Mouse (Mus musculus): ENCODE measurements at regions not wholly inside any gene's neighbourhood (a gene's known extent, or its start where the extent isn't known, plus 50 kb on each side); places are given as distances from the start of the nearest gene placed in this dataset.

DNA sequence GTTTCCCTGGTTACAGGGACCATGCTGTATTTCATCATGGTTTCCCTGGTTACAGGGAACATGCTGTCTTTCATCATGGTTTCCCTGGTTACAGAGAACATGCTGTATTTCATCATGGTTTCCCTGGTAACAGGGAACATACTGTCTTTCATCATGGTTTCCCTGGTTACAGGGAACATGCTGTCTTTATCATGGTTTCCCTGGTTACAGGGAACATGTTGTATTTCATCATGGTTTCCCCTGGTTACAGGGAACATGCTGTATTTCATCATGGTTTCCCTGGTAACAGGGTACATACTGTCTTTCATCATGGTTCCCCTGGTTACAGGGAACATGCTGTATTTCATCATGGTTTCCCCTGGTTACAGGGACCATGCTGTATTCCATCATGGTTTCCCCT is 1579.5 kb downstream of the 4930444P10Rik start:
- DNase-seq (ENCODE audit: low read depth, low spot score) = no peak

GRCm38 (mm10) chr1:14512481-14513285 is 1580.4 kb downstream of the 4930444P10Rik start:
- DNase-seq (ENCODE audit: low read depth, low spot score) = no peak

DNA sequence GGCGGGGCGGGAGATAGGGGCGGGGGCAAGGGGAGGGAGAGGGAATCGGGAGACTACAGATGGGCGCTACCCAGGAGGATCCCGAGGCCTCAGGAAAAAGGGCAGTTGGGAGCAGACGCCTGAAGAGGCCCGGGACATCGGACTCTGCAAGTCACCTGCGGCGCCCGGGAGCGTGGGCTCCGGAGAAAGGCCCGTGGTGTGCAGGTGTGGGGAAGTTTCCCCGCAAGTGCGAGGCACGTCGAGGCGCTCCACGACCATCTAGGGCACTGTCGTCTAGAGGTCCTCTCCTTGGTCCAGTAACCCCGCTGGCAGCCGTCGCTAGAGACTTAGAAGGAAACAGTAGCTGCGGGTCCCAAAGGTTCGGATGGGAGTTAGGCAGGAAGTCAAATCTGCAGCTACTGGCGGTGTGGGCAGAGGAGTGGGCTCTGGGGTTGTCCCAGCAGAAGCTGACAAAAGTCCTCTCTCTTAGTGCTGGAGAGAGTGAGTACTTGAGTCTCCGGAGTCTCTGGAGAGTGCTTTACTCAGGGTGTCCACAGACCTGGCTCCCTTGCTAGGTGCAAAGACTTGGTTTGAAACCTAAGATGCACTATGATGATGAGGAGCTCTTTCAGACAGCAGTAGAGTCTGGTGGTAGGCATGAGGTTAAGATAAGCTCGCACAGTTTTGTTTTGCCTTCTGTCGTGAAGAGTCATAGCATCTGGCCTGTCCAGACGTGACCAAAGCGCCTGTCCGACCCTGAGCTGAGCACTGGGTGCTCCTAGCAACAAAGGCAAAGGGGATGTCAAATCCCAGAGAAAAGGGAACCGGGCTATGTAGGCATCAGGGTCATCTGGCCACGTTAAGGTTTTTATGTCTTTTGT is 1586.1 kb downstream of the 4930444P10Rik start:
- DNase-seq (ENCODE audit: low read depth, low spot score) = no peak

DNA sequence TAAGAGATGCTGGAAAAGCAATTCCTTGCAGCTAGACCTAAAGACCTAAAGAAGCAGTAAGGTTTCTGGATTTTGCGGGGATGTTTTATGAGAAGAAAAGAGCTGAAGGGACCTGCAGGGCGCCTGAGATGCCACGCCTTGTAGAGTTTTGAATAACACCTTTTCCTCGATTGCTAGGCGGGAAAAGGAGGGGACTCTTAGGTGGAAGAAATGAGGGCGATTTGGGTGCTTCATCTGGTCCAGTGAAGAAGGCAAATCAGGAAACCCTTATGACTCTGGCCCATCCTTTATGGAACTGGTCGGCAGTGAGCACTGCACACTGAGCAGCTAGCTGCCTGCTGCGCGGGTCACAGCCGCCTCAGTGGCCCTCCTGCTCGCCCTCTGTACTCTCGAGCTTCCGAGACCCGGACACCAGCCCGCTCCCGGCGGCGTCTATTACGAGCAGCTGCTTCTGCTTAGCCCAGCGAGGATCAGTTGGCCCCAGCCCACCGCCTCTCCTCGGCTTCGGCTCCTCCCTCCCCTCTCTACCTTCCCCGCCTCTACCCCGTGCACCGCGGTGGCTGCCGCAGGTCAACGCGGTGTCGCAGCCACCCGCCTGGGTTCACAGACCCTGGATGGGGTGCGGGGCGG is 1586.8 kb downstream of the 4930444P10Rik start:
- no peak for DNase-seq (ENCODE audit: low read depth, low spot score)

DNA sequence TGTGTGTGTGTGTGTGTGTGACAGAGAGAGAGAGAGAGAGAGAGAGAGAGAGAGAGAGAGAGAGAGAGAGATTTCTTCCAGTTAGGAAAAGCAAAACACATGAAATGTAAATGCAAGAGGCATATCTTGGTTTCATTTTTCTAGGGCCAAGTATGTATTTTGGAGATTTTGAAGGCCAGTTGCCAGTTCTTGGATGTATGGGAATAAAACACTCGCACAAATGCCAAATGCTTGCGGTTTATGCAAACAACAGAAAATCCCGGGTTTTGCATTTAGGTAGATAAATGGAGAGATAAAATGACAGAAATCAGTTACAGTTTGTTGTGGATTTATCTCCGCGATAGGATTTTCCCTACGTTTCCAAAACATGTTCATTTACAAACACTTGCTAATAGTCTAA is 1587.4 kb downstream of the 4930444P10Rik start:
- DNase-seq (ENCODE audit: low read depth, low spot score) = no peak

GRCm38 (mm10) chr1:14504767-14505343 is 1588.3 kb downstream of the 4930444P10Rik start:
- DNase-seq (ENCODE audit: low read depth, low spot score) = no peak

DNA sequence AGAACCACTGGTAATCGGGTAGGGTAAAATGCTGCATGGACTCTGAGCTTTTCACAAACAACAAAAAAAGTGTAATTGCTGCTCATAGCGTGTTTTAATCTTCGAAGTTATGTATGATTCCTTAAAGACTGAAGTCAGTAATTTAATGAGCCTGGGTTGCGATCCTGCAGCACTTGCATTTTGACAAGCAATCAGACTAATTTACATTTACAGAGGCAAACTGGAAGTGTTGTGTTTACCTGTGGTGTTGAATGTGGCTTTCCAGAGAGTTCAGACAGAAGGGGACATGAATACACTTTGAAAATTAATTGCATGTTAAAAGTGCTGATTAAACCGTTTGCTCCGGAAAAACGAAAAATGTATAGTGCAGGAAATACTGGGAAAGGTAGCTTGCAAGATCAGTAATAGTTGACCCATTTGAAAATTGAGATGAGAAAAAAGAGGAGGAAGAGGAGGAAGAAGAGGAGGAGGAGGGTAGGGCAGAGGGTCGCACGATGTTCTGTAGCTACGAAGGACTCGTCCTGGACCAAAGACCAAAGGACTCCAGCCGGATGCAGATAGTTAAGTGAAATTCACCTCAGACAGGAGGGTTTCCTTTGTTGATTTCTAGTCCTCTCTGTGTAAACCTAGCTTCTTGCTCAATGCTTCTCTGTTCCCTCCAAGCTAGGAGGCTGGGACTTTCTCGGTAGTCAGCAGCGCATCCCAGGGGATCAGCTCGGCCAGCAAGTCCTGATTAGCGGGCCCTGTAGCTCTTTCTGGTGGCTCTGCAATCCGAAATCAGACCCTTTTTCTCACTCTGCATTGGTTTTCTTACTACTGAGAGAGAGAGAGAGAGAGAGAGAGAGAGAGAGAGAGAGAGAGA is 1589.0 kb downstream of the 4930444P10Rik start:
- DNase-seq (ENCODE audit: low read depth, low spot score) = no peak

DNA sequence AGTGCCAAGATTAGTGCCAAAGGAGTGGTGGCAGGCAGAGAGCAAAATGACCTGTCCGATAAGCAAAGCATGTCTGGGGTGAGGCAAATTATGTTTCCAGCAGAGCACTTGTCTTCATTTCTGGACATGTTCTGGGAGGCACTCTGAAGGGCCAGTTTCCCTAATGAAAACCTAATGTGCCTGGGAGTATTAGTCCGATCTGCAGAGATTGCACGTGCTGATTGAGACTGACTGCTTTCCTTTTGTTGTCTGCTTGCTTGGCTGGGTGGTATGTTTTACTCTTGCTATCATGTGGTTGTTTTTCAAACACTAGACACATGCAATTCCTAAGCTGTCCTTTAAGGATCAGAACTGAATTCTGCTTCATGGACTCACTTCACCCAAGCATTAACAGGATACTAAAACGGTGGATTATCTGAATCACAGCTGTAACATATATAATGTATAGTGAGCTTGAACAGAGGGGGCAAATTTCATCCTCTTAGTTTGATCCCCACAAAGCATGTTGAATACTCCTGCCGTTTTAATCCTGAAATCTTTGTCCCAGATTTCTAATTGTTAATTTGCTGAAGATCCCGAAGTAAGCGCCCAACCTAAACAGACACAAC is 1589.8 kb downstream of the 4930444P10Rik start:
- no peak for DNase-seq (ENCODE audit: low read depth, low spot score)

DNA sequence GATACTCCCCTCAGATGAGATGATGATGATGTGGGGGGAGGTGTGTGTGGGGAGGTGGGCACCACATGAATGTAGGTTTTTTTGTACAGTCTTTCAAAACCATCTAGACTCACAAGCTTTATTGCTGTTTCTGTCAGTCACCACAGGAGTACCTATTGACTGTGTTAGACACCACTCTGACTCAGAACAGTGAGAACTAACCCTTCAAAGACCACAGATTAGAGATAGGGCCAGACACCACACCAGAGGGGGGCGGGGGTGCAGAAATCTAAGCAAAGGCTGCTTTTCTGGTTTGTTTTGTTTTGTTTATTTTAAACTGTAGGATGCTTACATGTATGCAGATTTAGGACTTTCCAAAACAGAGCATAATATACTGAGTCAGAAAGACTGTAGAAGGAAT is 1594.0 kb downstream of the 4930444P10Rik start:
- DNase-seq (ENCODE audit: low read depth, low spot score) = no peak

DNA sequence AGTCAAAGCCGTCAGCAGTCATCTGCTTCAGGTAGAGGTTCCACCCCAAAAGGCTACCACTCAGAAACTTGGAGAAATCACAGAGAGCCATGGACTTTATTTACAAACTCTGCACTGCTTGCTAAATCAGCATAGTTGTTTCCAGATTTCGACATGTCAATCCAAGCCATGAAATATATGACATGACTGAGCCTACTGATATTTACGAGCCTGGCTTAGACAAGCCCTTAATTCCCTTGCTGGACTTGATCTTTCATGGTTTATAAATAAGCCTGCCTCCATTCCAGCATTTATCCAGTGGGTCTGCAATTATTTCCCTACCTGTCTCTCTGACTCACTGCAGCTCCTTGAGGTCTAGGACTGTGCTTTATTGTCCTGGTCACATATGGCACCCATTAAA is 1603.1 kb downstream of the 4930444P10Rik start:
- DNase-seq (ENCODE audit: low read depth, low spot score) = no peak

- no peak for DNase-seq (ENCODE audit: low read depth, low spot score)
Measured at GRCm38 (mm10) chr1:14487708-14488127, 1605.4 kb downstream of the 4930444P10Rik start.

DNA sequence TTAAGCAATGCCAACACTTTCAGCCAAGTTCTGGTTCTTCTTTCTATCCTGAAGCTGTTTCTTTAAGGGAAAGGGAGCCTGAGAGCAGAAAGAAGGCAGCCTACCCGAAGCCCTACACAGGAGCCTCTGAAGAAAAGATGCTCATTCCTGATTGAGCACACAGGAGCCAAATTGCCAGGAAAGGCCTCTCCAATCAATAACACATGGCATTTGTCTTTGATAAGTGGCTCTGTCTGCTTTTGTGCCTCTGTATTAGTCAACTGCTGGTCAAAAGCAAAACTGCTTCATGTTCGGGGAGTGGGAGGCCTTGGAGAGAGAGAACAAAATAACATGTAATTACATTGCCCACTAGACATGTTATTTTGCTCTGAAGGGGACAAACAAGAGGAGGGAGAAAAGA is 1607.4 kb downstream of the 4930444P10Rik start:
- no peak for DNase-seq (ENCODE audit: low read depth, low spot score)

GRCm38 (mm10) chr1:14484121-14484916 is 1608.8 kb downstream of the 4930444P10Rik start:
- DNase-seq (ENCODE audit: low read depth, low spot score) = peak; percentile 37

GRCm38 (mm10) chr1:14472294-14472693 is 1620.8 kb downstream of the 4930444P10Rik start:
- no peak for DNase-seq (ENCODE audit: low read depth, low spot score)

DNA sequence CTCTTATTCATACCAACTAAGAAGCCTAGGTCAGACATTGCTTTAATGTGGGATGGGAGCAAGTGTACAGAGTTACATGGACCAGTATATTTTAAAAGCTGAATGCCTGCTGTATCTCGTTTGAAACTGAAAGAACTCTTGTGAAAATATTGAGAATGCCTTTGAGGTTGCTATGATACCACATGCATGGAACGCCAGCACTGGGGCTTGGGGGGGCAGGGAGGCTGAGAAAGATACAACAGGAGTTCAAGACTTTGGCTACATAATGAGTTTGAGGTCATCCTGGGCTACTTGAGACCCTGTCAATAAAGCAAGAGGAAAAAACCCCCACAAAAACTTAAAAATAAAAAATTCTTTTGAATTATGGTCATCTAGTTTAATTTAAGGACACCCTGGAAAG is 1621.6 kb downstream of the 4930444P10Rik start:
- no peak for DNase-seq (ENCODE audit: low read depth, low spot score)

DNA sequence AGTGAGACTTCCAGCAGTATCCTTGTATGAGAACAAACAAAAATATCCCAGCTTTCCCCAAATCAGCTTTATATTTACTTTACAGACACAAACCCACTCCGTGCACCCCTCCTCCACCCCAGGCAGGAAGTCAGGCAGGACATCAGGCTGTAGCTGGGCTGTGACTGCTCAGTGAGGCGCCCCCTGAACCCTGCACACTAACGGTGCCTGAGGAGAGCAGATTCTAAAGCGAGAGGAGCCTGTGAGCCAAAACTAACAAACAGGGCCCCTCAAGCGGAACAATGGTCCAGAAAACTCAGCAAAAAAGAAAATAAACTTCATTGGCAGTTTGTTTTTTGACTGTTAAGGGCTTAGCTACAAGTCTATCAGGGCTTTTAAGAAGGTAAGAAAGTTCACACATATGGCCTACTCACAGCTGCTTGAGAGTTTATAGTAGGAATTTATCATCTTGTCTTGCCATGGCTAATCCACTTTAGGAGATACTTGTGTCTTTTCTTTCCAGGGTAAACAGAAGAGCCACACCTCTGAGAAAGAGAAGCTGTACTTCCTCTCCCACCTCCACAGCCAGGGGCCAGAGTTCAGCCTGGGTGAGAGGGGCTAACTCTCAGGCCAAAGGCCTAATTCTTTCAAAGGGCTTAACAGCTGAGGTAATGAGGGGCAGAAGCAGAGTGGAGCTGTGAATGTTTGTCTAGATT is 1628.2 kb downstream of the 4930444P10Rik start:
- DNase-seq (ENCODE audit: low read depth, low spot score) = no peak

- DNase-seq (ENCODE audit: low read depth, low spot score) = no peak
Measured at GRCm38 (mm10) chr1:14462496-14462895, 1630.6 kb downstream of the 4930444P10Rik start.

GRCm38 (mm10) chr1:14460811-14461210 is 1632.3 kb downstream of the 4930444P10Rik start:
- no peak for DNase-seq (ENCODE audit: low read depth, low spot score)

GRCm38 (mm10) chr1:14429326-14429725 is 1663.8 kb downstream of the 4930444P10Rik start:
- DNase-seq (ENCODE audit: low read depth, low spot score) = no peak

Data from c-Kit-negative CD71-positive TER-119-positive erythroid progenitor cells, embryonic 14.5 days (primary cell).